Mouse (Mus musculus): Measurements from ENCODE around the gene Ubap1. TPM values are rescaled to one million over a fixed set of nuclear protein-coding genes. Genes with fewer than 3 reads are reported as not detected.

Gene Ubap1
- polyA plus RNA-seq, 1 experiment: 40.4 TPM

GRCm38 (mm10) chr4:41331698-41332421, 16.9 kb upstream of the Ubap1 start:
- Histone ChIP-seq H3K27ac (ENCODE audit: insufficient read depth, low read depth, low read length) (peak overlapping the region; percentile 89), H3K36me3 (ENCODE audit: control insufficient read depth, insufficient read depth, low read length) (no peaks in the 10 kb centered on the region), H3K4me1 (ENCODE audit: control insufficient read depth, insufficient read depth, low read length) (peaks cover 13% of the 10 kb centered on the region; the same call in 1 of the 2 replicates), H3K4me3 (ENCODE audit: insufficient read depth, low read depth, low read length) (no peak overlapping the region), H3K27me3 (replicated peaks; ENCODE audit: control insufficient read depth, insufficient read depth, low read length) (no peaks in the 10 kb centered on the region)
- 53% methylated on average over 9 of the region's 9 CpGs for WGBS
- TF ChIP-seq POLR2A (IDR thresholded peaks at IDR 0.05; ENCODE audit: low read depth, low read length) (no peak), CTCF (conservative IDR thresholded peaks at IDR 0.05; ENCODE audit: insufficient read depth, insufficient read length, low read depth, low read length) (no peak)
- DNase-seq: peak; percentile 91

DNA sequence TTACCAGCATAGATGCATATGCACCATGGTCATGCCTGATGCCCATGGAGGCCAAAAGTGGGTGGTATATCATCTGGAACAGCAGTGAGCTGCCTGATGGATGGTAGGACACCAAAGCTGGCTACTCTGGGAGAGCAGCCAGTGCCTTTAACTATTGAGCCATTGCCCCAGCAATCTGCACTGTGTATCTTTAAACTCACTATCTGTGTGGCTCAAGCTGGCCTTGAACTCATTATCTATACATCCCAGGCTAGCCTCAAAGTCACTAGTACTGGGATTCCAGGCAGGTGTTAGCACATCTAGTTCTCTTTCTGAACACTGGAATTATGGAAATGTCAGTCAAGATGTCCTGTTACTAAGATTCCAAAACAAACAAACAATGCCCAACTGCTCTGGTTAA, 12.2 kb upstream of the Ubap1 start:
- Histone ChIP-seq H3K4me1 (ENCODE audit: control insufficient read depth, insufficient read depth, low read length) (peaks cover 7% of the 10 kb centered on the region; the same call in 1 of the 2 replicates), H3K27me3 (replicated peaks; ENCODE audit: control insufficient read depth, insufficient read depth, low read length) (no peaks in the 10 kb centered on the region), H3K27ac (ENCODE audit: insufficient read depth, low read depth, low read length) (no peak overlapping the region), H3K4me3 (ENCODE audit: insufficient read depth, low read depth, low read length) (no peak overlapping the region), H3K36me3 (ENCODE audit: control insufficient read depth, insufficient read depth, low read length) (no peaks in the 10 kb centered on the region)
- TF ChIP-seq POLR2A (IDR thresholded peaks at IDR 0.05; ENCODE audit: low read depth, low read length): no peak
- no peak for TF ChIP-seq CTCF (conservative IDR thresholded peaks at IDR 0.05; ENCODE audit: insufficient read depth, insufficient read length, low read depth, low read length)
- DNase-seq: no peak

DNA sequence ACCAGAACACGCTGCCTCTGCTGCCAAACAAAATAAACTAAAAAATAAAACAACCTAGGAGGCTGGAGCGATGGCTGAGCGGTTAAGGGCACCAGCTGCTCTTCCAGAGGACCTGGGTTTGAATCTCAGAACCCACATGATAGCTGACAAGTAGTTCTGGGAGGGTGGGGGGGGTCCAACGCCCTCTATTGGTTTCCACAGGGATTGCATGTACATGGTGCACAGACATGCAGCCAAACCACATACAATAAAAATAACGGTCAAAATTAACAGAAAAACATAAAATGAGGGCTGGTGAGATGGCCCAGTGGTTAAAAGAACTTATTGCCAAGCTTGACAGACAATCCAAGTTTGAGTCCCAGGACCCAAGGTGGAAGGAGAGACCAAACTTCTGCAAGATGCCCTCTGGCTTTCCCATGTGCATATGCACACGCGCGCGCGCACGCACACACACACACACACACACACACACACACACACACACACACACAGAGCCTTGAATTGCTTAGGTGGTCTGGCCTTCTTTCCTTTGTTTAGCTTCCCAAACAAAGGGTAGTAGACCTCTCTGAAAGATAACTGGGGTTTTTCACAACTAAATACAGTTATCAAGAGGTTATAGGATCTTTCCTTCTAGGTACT, 7.8 kb upstream of the Ubap1 start:
- WGBS: 75% methylated on average over 11 of the region's 11 CpGs
- Histone ChIP-seq H3K4me1 (ENCODE audit: control insufficient read depth, insufficient read depth, low read length) (no peaks in the 10 kb centered on the region; the same call in 1 of the 2 replicates), H3K27me3 (replicated peaks; ENCODE audit: control insufficient read depth, insufficient read depth, low read length) (no peaks in the 10 kb centered on the region), H3K36me3 (ENCODE audit: control insufficient read depth, insufficient read depth, low read length) (no peaks in the 10 kb centered on the region), H3K4me3 (ENCODE audit: insufficient read depth, low read depth, low read length) (no peak overlapping the region), H3K27ac (ENCODE audit: insufficient read depth, low read depth, low read length) (no peak overlapping the region)
- no peak for DNase-seq
- TF ChIP-seq POLR2A (IDR thresholded peaks at IDR 0.05; ENCODE audit: low read depth, low read length) (no peak), CTCF (conservative IDR thresholded peaks at IDR 0.05; ENCODE audit: insufficient read depth, insufficient read length, low read depth, low read length) (no peak)

- H3K36me3 ChIP-seq (ENCODE audit: control insufficient read depth, insufficient read depth, low read length): no peaks in the 10 kb centered on the region
- H3K4me3 ChIP-seq (ENCODE audit: insufficient read depth, low read depth, low read length): no peak overlapping the region
- peak overlapping the region; percentile 63; the same call in 1 of the 2 replicates for H3K27ac ChIP-seq (ENCODE audit: insufficient read depth, low read depth, low read length)
- TF ChIP-seq CTCF (conservative IDR thresholded peaks at IDR 0.05; ENCODE audit: insufficient read depth, insufficient read length, low read depth, low read length) (no peak), POLR2A (IDR thresholded peaks at IDR 0.05; ENCODE audit: low read depth, low read length) (no peak)
- WGBS: 32% methylated on average over 2 of the region's 2 CpGs
- H3K27me3 ChIP-seq (replicated peaks; ENCODE audit: control insufficient read depth, insufficient read depth, low read length): no peaks in the 10 kb centered on the region
- DNase-seq: peak; percentile 83
- H3K4me1 ChIP-seq (ENCODE audit: control insufficient read depth, insufficient read depth, low read length): peaks cover 8% of the 10 kb centered on the region
Observed at GRCm38 (mm10) chr4:41346011-41346410, 2.8 kb upstream of the Ubap1 start.

DNA sequence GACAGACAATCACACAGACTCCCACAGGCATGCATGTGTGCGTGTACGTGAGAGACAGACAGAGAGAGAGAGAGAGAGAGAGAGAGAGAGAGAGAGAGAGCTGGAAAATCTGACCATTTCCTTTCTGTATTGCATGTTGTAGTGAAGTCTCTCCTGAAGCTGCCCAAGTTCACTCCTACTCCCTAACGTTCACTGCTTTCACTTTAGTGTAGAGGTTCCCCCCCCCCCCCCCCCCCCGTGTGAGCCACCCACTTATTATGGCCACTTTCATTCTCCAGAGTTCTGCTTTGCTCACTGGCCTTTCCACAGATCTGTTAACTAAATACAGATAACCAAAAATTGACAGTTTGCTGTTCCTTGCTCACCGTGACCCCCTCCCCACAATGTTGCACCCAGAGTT, 957 bp upstream of the Ubap1 start:
- 24% methylated on average over 5 of the region's 5 CpGs for WGBS
- TF ChIP-seq CTCF (conservative IDR thresholded peaks at IDR 0.05; ENCODE audit: insufficient read depth, insufficient read length, low read depth, low read length) (no peak), POLR2A (IDR thresholded peaks at IDR 0.05; ENCODE audit: low read depth, low read length) (no peak)
- peak overlapping the region; percentile 75 for H3K27ac ChIP-seq (ENCODE audit: insufficient read depth, low read depth, low read length)
- DNase-seq: no peak
- no peaks in the 10 kb centered on the region for H3K27me3 ChIP-seq (replicated peaks; ENCODE audit: control insufficient read depth, insufficient read depth, low read length)
- H3K4me1 ChIP-seq (ENCODE audit: control insufficient read depth, insufficient read depth, low read length): peaks cover 9% of the 10 kb centered on the region
- H3K36me3 ChIP-seq (ENCODE audit: control insufficient read depth, insufficient read depth, low read length): no peaks in the 10 kb centered on the region
- H3K4me3 ChIP-seq (ENCODE audit: insufficient read depth, low read depth, low read length): peak overlapping the region; percentile 8; the same call in 1 of the 2 replicates

- Histone ChIP-seq H3K27ac (ENCODE audit: insufficient read depth, low read depth, low read length) (peak overlapping the region; percentile 59), H3K4me3 (ENCODE audit: insufficient read depth, low read depth, low read length) (peak overlapping the region; percentile 87), H3K4me1 (ENCODE audit: control insufficient read depth, insufficient read depth, low read length) (peaks cover 10% of the 10 kb centered on the region), H3K27me3 (replicated peaks; ENCODE audit: control insufficient read depth, insufficient read depth, low read length) (no peaks in the 10 kb centered on the region), H3K36me3 (ENCODE audit: control insufficient read depth, insufficient read depth, low read length) (no peaks in the 10 kb centered on the region)
- TF ChIP-seq CTCF (conservative IDR thresholded peaks at IDR 0.05; ENCODE audit: insufficient read depth, insufficient read length, low read depth, low read length): no peak
- TF ChIP-seq POLR2A (IDR thresholded peaks at IDR 0.05; ENCODE audit: low read depth, low read length): no peak
- no peak for DNase-seq
- under 1% methylated on average over 27 of the region's 28 CpGs for WGBS
Observed at GRCm38 (mm10) chr4:41349199-41349591, 399 bp downstream of the Ubap1 start.

- Histone ChIP-seq H3K4me1 (ENCODE audit: control insufficient read depth, insufficient read depth, low read length) (peaks cover 8% of the 10 kb centered on the region), H3K27me3 (replicated peaks; ENCODE audit: control insufficient read depth, insufficient read depth, low read length) (no peaks in the 10 kb centered on the region), H3K4me3 (ENCODE audit: insufficient read depth, low read depth, low read length) (no peak overlapping the region), H3K36me3 (ENCODE audit: control insufficient read depth, insufficient read depth, low read length) (no peaks in the 10 kb centered on the region), H3K27ac (ENCODE audit: insufficient read depth, low read depth, low read length) (no peak overlapping the region)
- WGBS: 74% methylated on average over 4 of the region's 4 CpGs
- DNase-seq: no peak
- TF ChIP-seq POLR2A (IDR thresholded peaks at IDR 0.05; ENCODE audit: low read depth, low read length): no peak
- TF ChIP-seq CTCF (conservative IDR thresholded peaks at IDR 0.05; ENCODE audit: insufficient read depth, insufficient read length, low read depth, low read length): no peak
Observed at GRCm38 (mm10) chr4:41352758-41353157, 4.0 kb downstream of the Ubap1 start.
